In the genomic region with DNA sequence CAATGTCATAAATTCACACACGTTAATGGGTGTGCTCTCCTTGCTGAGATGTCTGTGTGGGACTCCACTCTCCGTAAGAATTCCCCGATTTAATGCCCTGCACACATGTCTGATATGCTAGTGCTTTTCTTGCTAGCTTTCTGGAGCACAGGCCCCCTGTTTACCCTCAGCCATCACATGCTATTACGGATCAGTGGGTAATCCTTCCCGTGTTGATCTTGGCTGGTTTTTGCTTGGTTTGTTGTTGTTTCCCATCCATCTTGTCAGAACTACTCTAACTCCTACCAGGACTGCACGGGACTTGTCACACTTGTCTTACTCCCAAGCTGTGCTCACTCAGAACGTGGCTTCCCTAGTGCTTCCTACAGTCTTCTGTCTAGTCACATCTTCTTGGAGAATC, we compare ENCODE assay signal across 23 mouse cellular contexts.
A peak's percentile ranks its signal among the peaks of the same experiment; 100 is the strongest.
DNase-seq lines count a peak whose midpoint lies in the region; ATAC-seq and TF ChIP-seq lines count a peak whose summit lies in the region.
"Had no signal": no experiment of that assay in that cellular context is flagged by ENCODE, and none has a peak within 500 bp of the region (broad histone marks: within the 10 kb centered on the region; RNA-seq: fewer than 3 reads in every experiment).

No protein-coding gene starts in this region.

- no peaks in the 10 kb centered on the region for H3K9me3 ChIP-seq in kidney, embryonic 14.5 days (ENCODE audit: control insufficient read depth, low read length)
- no peaks in the 10 kb centered on the region for H3K9me3 ChIP-seq in kidney, postnatal 0 days (replicated peaks; ENCODE audit: low read length)
- H3K9me3 ChIP-seq: forebrain, embryonic 10.5 days; forebrain, embryonic 13.5 days; G1E; hindbrain, embryonic 13.5 days had no signal

- TF ChIP-seq CTCF in kidney, postnatal 0 days (IDR thresholded peaks at IDR 0.05; ENCODE audit: low read depth), result no peak

- DNase-seq in kidney, adult 18-20 months, result no peak
- DNase-seq in kidney, postnatal 0 days (ENCODE audit: low spot score), result peak; percentile 81
- DNase-seq in kidney, postnatal 10 days, result no peak
- DNase-seq in retina, embryonic 14.5 days (ENCODE audit: low spot score), result peak; percentile 18
- no peak for DNase-seq in retina, postnatal 1 day
- DNase-seq: adrenal gland, postnatal 10 days; adrenal gland, postnatal 36 days; B cell, adult 2 months; cerebellum, adult 18-20 months; cerebellum, adult 9-10 months; cerebellum, postnatal 14 days; gastrocnemius, postnatal 14 days; heart, adult 11 months had no signal

- ATAC-seq in kidney, embryonic 14.5 days (ENCODE audit: low FRiP score, low TSS enrichment), result peak; percentile 94
- ATAC-seq in kidney, postnatal 0 days (replicated peaks; ENCODE audit: low FRiP score, low read depth), result peak; percentile 54; the same call in 1 of the 2 replicates
- ATAC-seq: forebrain, embryonic 13.5 days; forebrain, embryonic 16.5 days; hindbrain, embryonic 16.5 days; Patski had no signal

- peaks cover 4% of the 10 kb centered on the region; the same call in 1 of the 2 replicates for H3K36me3 ChIP-seq in kidney, embryonic 14.5 days (ENCODE audit: control insufficient read depth, insufficient read depth, low read length)
- H3K36me3 ChIP-seq in kidney, postnatal 0 days (ENCODE audit: insufficient read depth, low read length), result no peaks in the 10 kb centered on the region

- no peak overlapping the region for H3K4me2 ChIP-seq in kidney, embryonic 14.5 days (replicated peaks; ENCODE audit: low read depth, low read length)
- H3K4me2 ChIP-seq in kidney, postnatal 0 days (ENCODE audit: low read length), result no peak overlapping the region
- H3K4me2 ChIP-seq: forebrain, embryonic 13.5 days; heart, embryonic 11.5 days; hindbrain, embryonic 13.5 days had no signal

- 0 out of 2 replicates have a peak, but pooled peaks cover 4% of the 10 kb centered on the region for H3K4me1 ChIP-seq in kidney, embryonic 14.5 days (ENCODE audit: control insufficient read depth, insufficient read depth, low read length)
- no peaks in the 10 kb centered on the region for H3K4me1 ChIP-seq in kidney, postnatal 0 days (replicated peaks; ENCODE audit: insufficient read depth, low read length)
- H3K4me1 ChIP-seq: forebrain, embryonic 10.5 days; forebrain, embryonic 13.5 days; hindbrain, embryonic 13.5 days had no signal

- no peaks in the 10 kb centered on the region for H3K27me3 ChIP-seq in kidney, embryonic 14.5 days (ENCODE audit: control insufficient read depth, insufficient read depth, low read length)
- H3K27me3 ChIP-seq in kidney, postnatal 0 days (ENCODE audit: insufficient read depth, low read length), result no peaks in the 10 kb centered on the region
- H3K27me3 ChIP-seq: CH12.LX; forebrain, embryonic 13.5 days; hindbrain, embryonic 13.5 days; Patski had no signal

- 23% methylated on average over 7 of the region's 7 CpGs for WGBS in kidney, embryonic 14.5 days
- whole genome bisulfite sequencing in kidney, postnatal 0 days, result 26% methylated on average over 7 of the region's 7 CpGs

- no peak overlapping the region for H3K9ac ChIP-seq in kidney, embryonic 14.5 days (ENCODE audit: low read depth, low read length)
- H3K9ac ChIP-seq in kidney, postnatal 0 days (ENCODE audit: low read depth, low read length), result no peak overlapping the region
- H3K9ac ChIP-seq: forebrain, embryonic 13.5 days; hindbrain, embryonic 13.5 days had no signal

- peak overlapping the region; percentile 24; the same call in 1 of the 2 replicates for H3K27ac ChIP-seq in kidney, embryonic 14.5 days (ENCODE audit: low read depth, low read length)
- H3K27ac ChIP-seq in kidney, postnatal 0 days, result no peak overlapping the region
- H3K27ac ChIP-seq: forebrain, embryonic 10.5 days; forebrain, embryonic 13.5 days; hindbrain, embryonic 13.5 days had no signal

- no peak overlapping the region for H3K4me3 ChIP-seq in kidney, embryonic 14.5 days (ENCODE audit: low read length)
- no peak overlapping the region for H3K4me3 ChIP-seq in kidney, postnatal 0 days (replicated peaks; ENCODE audit: low read depth, low read length)
- H3K4me3 ChIP-seq: forebrain, embryonic 10.5 days; forebrain, embryonic 13.5 days; hindbrain, embryonic 13.5 days had no signal

Comparison
In these comparisons a context has a peak if more than half of its experiments do, and no peak if none do; other contexts are left out.
1. DNase-seq: peak in kidney, postnatal 0 days (single experiment) and retina, embryonic 14.5 days (single experiment); none in kidney, adult 18-20 months (single experiment), kidney, postnatal 10 days (single experiment) and retina, postnatal 1 day (single experiment).